Mouse (Mus musculus) midbrain, postnatal 0 days (tissue): Measurements from ENCODE around the gene Sec62. TPM values are rescaled to one million over a fixed set of nuclear protein-coding genes. Genes with fewer than 3 reads are reported as not detected.

Experiments used
- ATAC-seq: fragments of 200-750 bp; cut with Nextera tagmentation; 2 replicates; pipeline ENCODE4 v1.8.0; 2017; ENCODE audit warnings: moderate number of reproducible peaks, mild to moderate bottlenecking, moderate TSS enrichment, moderate library complexity; ENCODE audit not compliant: low FRiP score
- DNase-seq: peaks from one replicate; pipeline ENCODE4 v3.0.0-alpha.2; 2015; ENCODE audit warnings: low spot score
- H3K27ac ChIP-seq: fragments of 300-500 bp; sonication (generic); 2 replicates; pipeline ENCODE4 v1.5.1; 2014; ENCODE audit warnings: low read depth, mild to moderate bottlenecking, low read length, mixed read lengths
- H3K27me3 ChIP-seq: fragments of 300-500 bp; sonication (generic); 2 replicates; pipeline ENCODE4 v1.6.1; 2014; ENCODE audit warnings: low read length, control low read depth, mixed read lengths; ENCODE audit not compliant: insufficient read depth
- H3K36me3 ChIP-seq: fragments of 300-500 bp; sonication (generic); 2 replicates; pipeline ENCODE4 v1.6.1; 2014; ENCODE audit warnings: low read length, control low read depth, mixed read lengths; ENCODE audit not compliant: insufficient read depth
- H3K4me1 ChIP-seq: fragments of 300-500 bp; sonication (generic); 2 replicates; pipeline ENCODE4 v1.6.1; 2014; ENCODE audit warnings: mild to moderate bottlenecking, control low read depth, antibody characterized with exemption, low read length, mixed read lengths; ENCODE audit not compliant: insufficient read depth
- H3K4me2 ChIP-seq: fragments of 300-500 bp; sonication (generic); 2 replicates; pipeline ENCODE4 v1.6.1; 2014; ENCODE audit warnings: low read depth, mild to moderate bottlenecking, low read length, mixed read lengths; ENCODE audit not compliant: poor library complexity, severe bottlenecking
- H3K4me3 ChIP-seq: fragments of 300-500 bp; sonication (generic); 2 replicates; pipeline ENCODE4 v1.5.1; 2014; ENCODE audit warnings: low read depth, mild to moderate bottlenecking, low read length, moderate library complexity
- H3K9ac ChIP-seq: fragments of 300-500 bp; sonication (generic); replicated peaks from 2 replicates; pipeline ENCODE4 v1.6.1; 2014; ENCODE audit warnings: mild to moderate bottlenecking, low read length, moderate library complexity, mixed read lengths; ENCODE audit not compliant: poor library complexity, severe bottlenecking
- H3K9me3 ChIP-seq: fragments of 300-500 bp; sonication (generic); 2 replicates; pipeline ENCODE4 v1.6.1; 2016; ENCODE audit warnings: low read length, control low read depth
- CTCF ChIP-seq: IDR thresholded peaks from 2 replicates; pipeline ENCODE4 v1.5.1; 2016; ENCODE audit warnings: antibody characterized with exemption, mild to moderate bottlenecking
- WGBS: fragments of 180-500 bp; shearing (Covaris S2); extraction: QIAGEN DNeasy Blood & Tissue Kit; methylation state at CpG from one replicate; pipeline ENCODE4 v1.1.7; 2014; 5-methylcytosine and 5-hydroxymethylcytosine counted together
- polyA plus RNA-seq: library from polyadenylated mRNA; unstranded; fragments of >200 nt; fragmentation: Nextera tagmentation; extraction: Ambion mirVana; gene quantifications from 2 replicates; pipeline ENCODE4 v1.2.1, GENCODE M21; 2015
- total RNA-seq: library from RNA; depleted of rRNA; stranded (reverse); fragments of >200 nt; gene quantifications from 2 replicates; pipeline ENCODE4 v1.2.3, GENCODE M21; 2014

The Sec62 gene
- total and polyA plus RNA-seq, 2 experiments from 2014 or later = 58.6 to 129 TPM

DNA sequence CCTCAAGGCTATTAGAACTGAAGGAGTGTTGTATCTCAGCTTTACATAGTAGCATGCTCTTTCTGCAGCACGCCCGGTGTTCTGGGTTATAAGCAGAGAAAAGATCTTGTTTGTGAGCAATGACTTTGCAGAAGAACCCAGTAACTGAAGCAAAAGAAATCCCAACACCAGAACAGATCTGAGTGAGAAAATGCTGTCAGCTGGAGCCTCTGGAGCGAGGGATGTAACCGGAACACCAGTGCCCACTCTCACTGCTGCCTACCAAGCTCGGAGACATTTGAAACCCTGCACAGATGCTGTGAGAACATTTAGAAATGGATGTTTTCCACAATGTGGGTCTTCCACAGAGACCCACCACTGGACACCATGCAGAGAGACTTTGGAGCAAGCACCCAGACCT lies 18.0 kb upstream of the Sec62 start:
- Histone ChIP-seq H3K36me3 (no peaks in the 10 kb centered on the region), H3K27me3 (no peaks in the 10 kb centered on the region), H3K4me3 (no peak overlapping the region), H3K9ac (no peak overlapping the region), H3K9me3 (no peaks in the 10 kb centered on the region), H3K27ac (no peak overlapping the region), H3K4me2 (no peak overlapping the region), H3K4me1 (no peaks in the 10 kb centered on the region)
- no peak for TF ChIP-seq CTCF
- WGBS = 93% methylated on average over 5 of the region's 5 CpGs
- ATAC-seq (no peak), DNase-seq (no peak)

GRCm38 (mm10) chr3:30777984-30778383 lies 14.7 kb upstream of the Sec62 start:
- H3K27me3 ChIP-seq = no peaks in the 10 kb centered on the region
- no peaks in the 10 kb centered on the region for H3K9me3 ChIP-seq
- no peak overlapping the region for H3K4me2 ChIP-seq
- H3K4me1 ChIP-seq = no peaks in the 10 kb centered on the region
- no peak overlapping the region for H3K9ac ChIP-seq
- no peak overlapping the region for H3K27ac ChIP-seq
- no peak for ATAC-seq
- H3K36me3 ChIP-seq = no peaks in the 10 kb centered on the region
- no peak for DNase-seq
- no peak overlapping the region for H3K4me3 ChIP-seq
- 74% methylated on average over 5 of the region's 5 CpGs for WGBS
- TF ChIP-seq CTCF = no peak

- Histone ChIP-seq H3K4me1 (no peaks in the 10 kb centered on the region), H3K4me3 (no peak overlapping the region), H3K27ac (no peak overlapping the region), H3K9me3 (no peaks in the 10 kb centered on the region), H3K4me2 (no peak overlapping the region), H3K36me3 (no peaks in the 10 kb centered on the region), H3K9ac (no peak overlapping the region), H3K27me3 (no peaks in the 10 kb centered on the region)
- DNase-seq (no peak), ATAC-seq (no peak)
- no peak for TF ChIP-seq CTCF
- WGBS = 17% methylated on average over 5 of the region's 5 CpGs
Observed at GRCm38 (mm10) chr3:30788531-30788930, 4.1 kb upstream of the Sec62 start.

- no peaks in the 10 kb centered on the region for H3K36me3 ChIP-seq
- H3K4me2 ChIP-seq = peak overlapping the region; percentile 61
- peak overlapping the region; percentile 95 for H3K27ac ChIP-seq
- DNase-seq (peak; percentile 26), ATAC-seq (peak; percentile 83)
- H3K4me1 ChIP-seq = no peaks in the 10 kb centered on the region
- no peaks in the 10 kb centered on the region for H3K27me3 ChIP-seq
- WGBS = under 1% methylated on average over 58 of the region's 75 CpGs
- peak overlapping the region; percentile 93 for H3K9ac ChIP-seq
- TF ChIP-seq CTCF = no peak
- H3K4me3 ChIP-seq = peak overlapping the region; percentile 99
- H3K9me3 ChIP-seq = no peaks in the 10 kb centered on the region
Observed at GRCm38 (mm10) chr3:30793403-30794221, 937 bp downstream of the Sec62 start.

DNA sequence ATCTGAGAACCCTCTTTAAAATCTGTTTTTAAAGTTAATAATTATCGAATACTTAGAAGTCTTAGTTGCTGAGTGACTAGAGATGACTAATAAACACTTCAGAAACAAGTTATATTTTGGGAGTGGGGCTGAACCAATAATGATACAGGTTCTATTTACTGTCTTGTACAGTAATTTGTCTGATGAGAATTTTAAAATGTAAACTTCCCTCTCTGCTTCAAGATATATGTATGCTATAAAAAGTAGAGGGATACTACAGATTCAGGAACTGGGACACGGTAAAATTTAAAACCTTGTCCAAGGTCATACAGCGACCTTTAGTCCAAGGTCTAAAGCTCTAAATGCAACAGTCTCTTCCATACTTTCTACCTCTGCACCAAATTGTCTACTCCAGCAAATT lies 9.5 kb downstream of the Sec62 start:
- Histone ChIP-seq H3K9ac (no peak overlapping the region), H3K36me3 (peaks cover 9% of the 10 kb centered on the region), H3K4me3 (no peak overlapping the region), H3K27me3 (no peaks in the 10 kb centered on the region), H3K4me1 (no peaks in the 10 kb centered on the region), H3K4me2 (no peak overlapping the region), H3K27ac (no peak overlapping the region), H3K9me3 (no peaks in the 10 kb centered on the region)
- no peak for ATAC-seq
- WGBS = 96% methylated on average over 3 of the region's 3 CpGs
- no peak for TF ChIP-seq CTCF
- DNase-seq = no peak

DNA sequence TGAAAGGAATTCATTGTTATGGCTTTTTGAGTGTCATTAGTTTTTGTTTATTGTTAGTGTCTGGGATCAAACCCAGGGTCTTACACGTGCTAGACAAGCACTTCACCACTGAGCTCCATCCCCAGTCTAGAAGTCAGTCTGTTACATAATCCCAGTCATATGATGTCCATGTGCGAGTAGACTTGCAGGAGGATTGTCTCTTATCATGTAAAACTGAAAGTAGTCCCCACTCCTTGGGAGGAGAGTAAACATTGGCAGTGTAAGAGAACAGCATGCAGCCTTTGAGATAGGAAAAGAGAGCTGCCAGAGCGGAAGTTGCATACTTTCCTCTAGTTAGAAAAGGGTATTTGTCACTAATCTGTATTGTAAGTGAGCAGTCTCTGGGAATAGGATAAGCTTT lies 20.2 kb downstream of the Sec62 start:
- no peak for ATAC-seq
- no peaks in the 10 kb centered on the region for H3K9me3 ChIP-seq
- H3K4me2 ChIP-seq = no peak overlapping the region
- no peak for TF ChIP-seq CTCF
- no peak overlapping the region for H3K4me3 ChIP-seq
- no peak overlapping the region for H3K27ac ChIP-seq
- 80% methylated on average over 3 of the region's 3 CpGs for WGBS
- DNase-seq = no peak
- H3K4me1 ChIP-seq = no peaks in the 10 kb centered on the region
- H3K27me3 ChIP-seq = no peaks in the 10 kb centered on the region
- peaks cover 23% of the 10 kb centered on the region for H3K36me3 ChIP-seq
- H3K9ac ChIP-seq = no peak overlapping the region
